Mouse (Mus musculus) layer of hippocampus, postnatal 10 days (tissue): ENCODE measurements around the gene Stac. TPM values are rescaled to one million over a fixed set of nuclear protein-coding genes. Genes with fewer than 3 reads are reported as not detected.

Source experiments
- DNase-seq, 2 experiments: peaks; one replicate each; pipeline ENCODE4 v3.0.0; 2021; ENCODE audit warnings: low spot score in 2 of 2
- long read RNA-seq: library from polyadenylated mRNA; stranded (forward); transcript quantifications from one replicate; pipeline ENCODE4 v2.0.0, GENCODE M21; 2023
- total RNA-seq, 2 experiments: library from RNA; stranded (reverse); gene quantifications; 2 replicates each; pipeline ENCODE4 v1.2.3; 2021

Gene Stac
- total RNA-seq: 1 to 10 TPM; 8.3 to 8.6 TPM
- long read RNA-seq, partial matches to known transcripts: 1 of 3 reads
- long read RNA-seq, other reads (novel, unspliced or antisense): 1 of 3 reads

- peak; percentile 8 to 17 for DNase-seq
These were observed at the start of gene Stac for GRCm38 (mm10) chr9:111689680-111690483. Stac (minus strand) TSS chr9:111690348.

GRCm38 (mm10) chr9:111739431-111740245 lies 49.5 kb upstream of the Stac start:
- DNase-seq: no peak

- no peak for DNase-seq
These were observed 48.9 kb upstream of the Stac start for GRCm38 (mm10) chr9:111739026-111739425.

- DNase-seq: no peak
These were observed 47.6 kb upstream of the Stac start for GRCm38 (mm10) chr9:111737796-111738195.

- DNase-seq: no peak
These were observed 45.8 kb upstream of the Stac start for GRCm38 (mm10) chr9:111735931-111736330.

- DNase-seq: no peak
These were observed 42.0 kb upstream of the Stac start for GRCm38 (mm10) chr9:111731939-111732670.

GRCm38 (mm10) chr9:111724981-111725593 lies 34.9 kb upstream of the Stac start:
- DNase-seq: no peak

- no peak for DNase-seq
These were observed 24.3 kb upstream of the Stac start for GRCm38 (mm10) chr9:111714457-111714856.

GRCm38 (mm10) chr9:111700101-111700500 lies 10.0 kb upstream of the Stac start:
- no peak for DNase-seq

- no peak for DNase-seq
These were observed 322 bp upstream of the Stac start for GRCm38 (mm10) chr9:111690484-111690855.

- peak; percentile 27 to 35 for DNase-seq
These were observed 1.0 kb downstream of the Stac start for GRCm38 (mm10) chr9:111689146-111689545.

GRCm38 (mm10) chr9:111684170-111684569 lies 6.0 kb downstream of the Stac start:
- DNase-seq: no peak

GRCm38 (mm10) chr9:111679516-111679915 lies 10.6 kb downstream of the Stac start:
- no peak for DNase-seq

- DNase-seq: no peak
These were observed 20.3 kb downstream of the Stac start for GRCm38 (mm10) chr9:111669816-111670215.

- no peak for DNase-seq
These were observed 35.1 kb downstream of the Stac start for GRCm38 (mm10) chr9:111655066-111655465.

GRCm38 (mm10) chr9:111644228-111644627 lies 45.9 kb downstream of the Stac start:
- no peak for DNase-seq

- DNase-seq: no peak
These were observed 46.8 kb downstream of the Stac start for GRCm38 (mm10) chr9:111643369-111643768.

GRCm38 (mm10) chr9:111637641-111638040 lies 52.5 kb downstream of the Stac start:
- DNase-seq: no peak

- DNase-seq: no peak
These were observed 57.3 kb downstream of the Stac start for GRCm38 (mm10) chr9:111632833-111633232.

- DNase-seq: no peak
These were observed 69.0 kb downstream of the Stac start for GRCm38 (mm10) chr9:111621191-111621590.

- no peak for DNase-seq
These were observed 78.8 kb downstream of the Stac start for GRCm38 (mm10) chr9:111611341-111611740.
